ENCODE assay signal across 15 mouse cellular contexts in the genomic region with DNA sequence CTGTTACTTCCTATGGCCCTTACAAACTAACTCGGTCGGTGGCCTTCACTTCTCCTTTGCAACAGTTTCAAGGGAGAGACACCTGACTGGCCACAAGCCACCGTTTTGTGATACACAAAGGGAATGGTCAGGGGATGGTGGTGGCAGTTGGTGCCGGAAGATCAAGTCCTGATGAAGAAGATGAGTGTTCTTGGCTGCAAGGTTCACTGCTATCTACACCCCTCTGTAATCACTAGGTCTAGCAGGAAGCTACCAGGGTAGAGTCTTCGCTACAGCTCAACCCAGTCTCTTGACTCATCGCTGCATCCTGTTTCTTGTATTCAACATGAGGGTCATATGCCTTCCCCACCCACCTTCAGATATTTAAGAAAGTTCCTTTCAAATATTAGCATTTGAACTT.
"Had no signal": no experiment of that assay in that cellular context is flagged by ENCODE, and none has a peak within 500 bp of the region (broad histone marks: within the 10 kb centered on the region; RNA-seq: fewer than 3 reads in every experiment).

No protein-coding gene starts in this region.

- H3K27me3 ChIP-seq: neural tube, embryonic 13.5 days; neural tube, embryonic 15.5 days; stomach, embryonic 15.5 days had no signal

- H3K9ac ChIP-seq: neural tube, embryonic 13.5 days; neural tube, embryonic 15.5 days; stomach, embryonic 15.5 days had no signal

- H3K27ac ChIP-seq: neural tube, embryonic 13.5 days; neural tube, embryonic 15.5 days; stomach, embryonic 15.5 days; stomach, postnatal 0 days had no signal

- H3K4me1 ChIP-seq: neural tube, embryonic 15.5 days; stomach, embryonic 15.5 days had no signal

- H3K36me3 ChIP-seq: neural tube, embryonic 13.5 days; neural tube, embryonic 15.5 days; stomach, embryonic 15.5 days had no signal

- H3K4me2 ChIP-seq: neural tube, embryonic 13.5 days; neural tube, embryonic 15.5 days; stomach, embryonic 15.5 days had no signal

- H3K4me3 ChIP-seq: neural tube, embryonic 13.5 days; neural tube, embryonic 15.5 days; stomach, embryonic 15.5 days had no signal

- DNase-seq: retina, postnatal 1 day; right cerebral cortex, adult 18-20 months; right cerebral cortex, postnatal 14 days; right cerebral cortex, postnatal 25 days; spleen, adult 18-20 months; thymus, adult 18-20 months; thymus, adult 2 months; thymus, postnatal 14 days; thymus, postnatal 25 days; thymus, postnatal 36 days; thymus, postnatal 4 days had no signal

- H3K9me3 ChIP-seq: neural tube, embryonic 13.5 days; neural tube, embryonic 15.5 days; stomach, embryonic 15.5 days had no signal
